Mouse (Mus musculus): ENCODE measurements around the gene Cib2.

DNA sequence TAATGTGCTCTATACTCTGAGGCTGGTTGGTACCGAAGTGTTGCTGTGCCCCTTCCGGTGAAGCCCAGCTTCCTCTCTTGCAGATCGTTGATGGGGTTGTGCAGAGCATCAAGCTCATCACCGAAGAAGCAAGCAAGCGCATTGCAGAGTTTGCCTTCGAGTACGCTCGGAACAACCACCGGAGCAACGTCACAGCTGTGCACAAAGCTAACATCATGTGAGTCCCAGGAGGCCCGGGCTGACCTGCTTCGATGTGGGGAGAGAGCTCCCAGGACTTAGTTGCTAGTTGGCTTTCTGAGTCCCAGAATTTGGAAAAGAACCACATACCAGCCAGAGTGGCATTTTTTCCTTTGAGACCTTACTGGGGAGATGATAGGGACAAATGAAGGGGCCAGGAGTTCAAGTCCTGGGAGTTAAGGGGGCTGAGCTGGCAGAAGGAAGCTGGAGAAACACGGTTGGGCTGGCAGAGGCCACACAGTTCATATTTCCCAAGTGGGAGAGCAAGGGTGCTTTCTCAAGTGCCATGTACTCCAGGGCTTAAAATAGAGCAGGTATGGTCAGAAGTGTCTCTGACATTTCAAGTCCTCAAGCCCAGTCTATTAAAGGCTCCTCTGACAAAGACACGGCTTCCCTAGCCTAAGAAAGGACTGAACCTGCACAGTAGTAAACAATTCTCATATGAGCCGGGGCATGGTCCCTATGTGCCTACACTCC, 36.9 kb upstream of the Cib2 start:
- TF ChIP-seq CTCF (IDR thresholded peaks at IDR 0.05; ENCODE audit: insufficient read depth, low read length) = no peak
- no peak for TF ChIP-seq POLR2A (IDR thresholded peaks at IDR 0.05; ENCODE audit: borderline replicate concordance, extremely low read depth, low read depth, low read length)
